Mouse (Mus musculus) granulocyte monocyte progenitor cell, adult 5-6 weeks (primary cell): ENCODE data around the gene Parn. TPM values are rescaled to one million over a fixed set of nuclear protein-coding genes. Genes with fewer than 3 reads are reported as not detected.

ENCODE experiments used
- ATAC-seq: replicated peaks from 2 replicates; pipeline ENCODE4 v1.8.0; 2016; ENCODE audit warnings: mild to moderate bottlenecking, moderate TSS enrichment, inconsistent platforms; ENCODE audit not compliant: poor library complexity, severe bottlenecking
- total RNA-seq, 2 experiments: library from RNA; stranded (forward) in 1 of 2; stranded (reverse) in 1 of 2; fragments of 200-712, 200-1000 nt in 1 of 2; fragments of >200 nt in 1 of 2; fragmentation: Nextera tagmentation in 1 of 2; gene quantifications; 2 replicates each; pipeline ENCODE4 v1.2.3; 2014 to 2017

The Parn gene
- total RNA-seq, 2 experiments from 2014 or later, result 32.3 to 55.0 TPM

- no peak for ATAC-seq
Observed at GRCm38 (mm10) chr16:13492996-13493395, 175.0 kb downstream of the Parn start.

- ATAC-seq, result no peak
Observed at GRCm38 (mm10) chr16:13491776-13492175, 176.2 kb downstream of the Parn start.

Other genes with a start within 250 kb of the Parn start
- gene Bfar, start 3.7 kb upstream of the Parn start, total RNA-seq (2014; fragmentation: Nextera tagmentation), result 48.1 and 52.9 TPM in 2 replicates
- 49.8 and 65.2 TPM in 2 replicates for gene Bfar, start 3.7 kb upstream of the Parn start, total RNA-seq (2017)
- 10.4 and 21.6 TPM in 2 replicates for gene 3110001I22Rik, start 3.8 kb upstream of the Parn start, total RNA-seq (2014; fragmentation: Nextera tagmentation)
- 23.8 and 25.2 TPM in 2 replicates for gene 3110001I22Rik, start 3.8 kb upstream of the Parn start, total RNA-seq (2017)
- gene Pla2g10, start 62.8 kb upstream of the Parn start, total RNA-seq (2014; fragmentation: Nextera tagmentation), result not detected in 2 replicates
- gene Pla2g10, start 62.8 kb upstream of the Parn start, total RNA-seq (2017), result not detected in 2 replicates
- gene Rrn3, start 112.5 kb upstream of the Parn start, total RNA-seq (2014; fragmentation: Nextera tagmentation), result 24.4 and 27.6 TPM in 2 replicates
- gene Rrn3, start 112.5 kb upstream of the Parn start, total RNA-seq (2017), result 39.9 and 45.5 TPM in 2 replicates
- 61.4 and 76.5 TPM in 2 replicates for gene Ntan1, start 150.7 kb upstream of the Parn start, total RNA-seq (2014; fragmentation: Nextera tagmentation)
- gene Ntan1, start 150.7 kb upstream of the Parn start, total RNA-seq (2017), result 51.9 and 56.2 TPM in 2 replicates
- 48.3 and 52.0 TPM in 2 replicates for gene Pdxdc1, start 235.0 kb upstream of the Parn start, total RNA-seq (2014; fragmentation: Nextera tagmentation)
- 67.8 and 71.6 TPM in 2 replicates for gene Pdxdc1, start 235.0 kb upstream of the Parn start, total RNA-seq (2017)
- not detected in 2 replicates for gene Mpv17l, start 235.0 kb upstream of the Parn start, total RNA-seq (2014; fragmentation: Nextera tagmentation)
- 0.65 TPM in 1 of 2 replicates, not detected in the other for gene Mpv17l, start 235.0 kb upstream of the Parn start, total RNA-seq (2017)